In genomic region chr19:26037270-26037669, GRCm38 (mm10) we compare ENCODE assay signal across 8 mouse cellular contexts.
DNase-seq lines count a peak whose midpoint lies in the region; ATAC-seq and TF ChIP-seq lines count a peak whose summit lies in the region.
"Had no signal": no experiment of that assay in that cellular context is flagged by ENCODE, and none has a peak within 500 bp of the region (broad histone marks: within the 10 kb centered on the region; RNA-seq: fewer than 3 reads in every experiment).

No protein-coding gene starts in this region.

- ATAC-seq in midbrain, embryonic 12.5 days (ENCODE audit: low FRiP score, low read depth) = peak; percentile 56
- ATAC-seq in midbrain, embryonic 15.5 days (replicated peaks) = no peak
- no peak for ATAC-seq in limb, embryonic 14.5 days (ENCODE audit: low FRiP score, low read depth)

- TF ChIP-seq POLR2A in limb, embryonic 14.5 days (IDR thresholded peaks at IDR 0.05; ENCODE audit: borderline replicate concordance, extremely low read depth, insufficient read depth, insufficient read length) = no peak

- H3K27ac ChIP-seq in midbrain, embryonic 12.5 days (replicated peaks) = no peak overlapping the region
- H3K27ac ChIP-seq in midbrain, embryonic 15.5 days = no peak overlapping the region
- no peak overlapping the region for H3K27ac ChIP-seq in limb, embryonic 14.5 days (replicated peaks; ENCODE audit: low read depth, low read length)
- H3K27ac ChIP-seq: lung, embryonic 15.5 days had no signal

- no peak overlapping the region for H3K4me3 ChIP-seq in midbrain, embryonic 12.5 days
- H3K4me3 ChIP-seq in midbrain, embryonic 15.5 days = no peak overlapping the region
- H3K4me3 ChIP-seq in limb, embryonic 14.5 days (replicated peaks; ENCODE audit: low read length) = no peak overlapping the region
- H3K4me3 ChIP-seq: lung, embryonic 15.5 days had no signal

- 7% methylated on average over 7 of the region's 7 CpGs for WGBS in midbrain, embryonic 12.5 days
- WGBS in midbrain, embryonic 15.5 days = 7% methylated on average over 7 of the region's 7 CpGs
- WGBS in limb, embryonic 14.5 days = 14% methylated on average over 7 of the region's 7 CpGs

- no peaks in the 10 kb centered on the region for H3K36me3 ChIP-seq in midbrain, embryonic 12.5 days
- no peaks in the 10 kb centered on the region for H3K36me3 ChIP-seq in midbrain, embryonic 15.5 days (replicated peaks)
- no peaks in the 10 kb centered on the region for H3K36me3 ChIP-seq in limb, embryonic 14.5 days (ENCODE audit: control insufficient read depth, insufficient read depth, low read length)
- H3K36me3 ChIP-seq: lung, embryonic 15.5 days had no signal

- H3K4me1 ChIP-seq in midbrain, embryonic 12.5 days = no peaks in the 10 kb centered on the region
- no peaks in the 10 kb centered on the region for H3K4me1 ChIP-seq in midbrain, embryonic 15.5 days
- peaks cover 7% of the 10 kb centered on the region for H3K4me1 ChIP-seq in limb, embryonic 14.5 days (ENCODE audit: control insufficient read depth, insufficient read depth, low read length)
- H3K4me1 ChIP-seq: lung, embryonic 15.5 days had no signal

- no peaks in the 10 kb centered on the region for H3K9me3 ChIP-seq in midbrain, embryonic 12.5 days
- H3K9me3 ChIP-seq in midbrain, embryonic 15.5 days = no peaks in the 10 kb centered on the region
- H3K9me3 ChIP-seq in limb, embryonic 14.5 days (ENCODE audit: control insufficient read depth, low read length) = no peaks in the 10 kb centered on the region
- H3K9me3 ChIP-seq: lung, embryonic 15.5 days had no signal

- no peak overlapping the region for H3K4me2 ChIP-seq in midbrain, embryonic 12.5 days (replicated peaks)
- no peak overlapping the region for H3K4me2 ChIP-seq in midbrain, embryonic 15.5 days
- H3K4me2 ChIP-seq in limb, embryonic 14.5 days (replicated peaks; ENCODE audit: low read depth, low read length, severe bottlenecking) = no peak overlapping the region
- H3K4me2 ChIP-seq: lung, embryonic 15.5 days had no signal

- DNase-seq in adrenal gland, postnatal 4 days (ENCODE audit: low spot score in 2 of 2) = peak; percentile 18 to 31
- DNase-seq in gastrocnemius, postnatal 14 days = peak; percentile 66
- peak; percentile 51 for DNase-seq in limb, embryonic 14.5 days (ENCODE audit: low spot score)
- peak; percentile 45 for DNase-seq in retina, postnatal 1 day
- DNase-seq in layer of hippocampus, postnatal 36 days = no peak

- no peak overlapping the region for H3K9ac ChIP-seq in midbrain, embryonic 12.5 days (replicated peaks)
- H3K9ac ChIP-seq in midbrain, embryonic 15.5 days = no peak overlapping the region
- no peak overlapping the region for H3K9ac ChIP-seq in limb, embryonic 14.5 days (ENCODE audit: low read depth, low read length, severe bottlenecking)
- H3K9ac ChIP-seq: lung, embryonic 15.5 days had no signal

- H3K27me3 ChIP-seq in midbrain, embryonic 12.5 days = no peaks in the 10 kb centered on the region
- H3K27me3 ChIP-seq in midbrain, embryonic 15.5 days (replicated peaks) = no peaks in the 10 kb centered on the region
- no peaks in the 10 kb centered on the region for H3K27me3 ChIP-seq in limb, embryonic 14.5 days (ENCODE audit: control insufficient read depth, insufficient read depth, low read length)
- H3K27me3 ChIP-seq: lung, embryonic 15.5 days had no signal

- intact Hi-C loops in gastrocnemius, postnatal 14 days (cut with DNase I; ENCODE audit: low total_unique reads) = no loop called here

Comparison
In these comparisons a context has a peak if more than half of its experiments do, and no peak if none do; other contexts are left out.
1. DNase-seq: peak in adrenal gland, postnatal 4 days (2 of 2), gastrocnemius, postnatal 14 days (single experiment), limb, embryonic 14.5 days (single experiment) and retina, postnatal 1 day (single experiment); none in layer of hippocampus, postnatal 36 days (0 of 2).